Mouse (Mus musculus): ENCODE measurements at regions not wholly inside any gene's neighbourhood (a gene's known extent, or its start where the extent isn't known, plus 50 kb on each side); places are given as distances from the start of the nearest gene placed in this dataset.

- TF ChIP-seq POLR2A (IDR thresholded peaks at IDR 0.05; ENCODE audit: insufficient read length, low read depth): no peak
- TF ChIP-seq CEBPB (IDR thresholded peaks at IDR 0.05; ENCODE audit: insufficient read depth, poor library complexity, severe bottlenecking): no peak
- TF ChIP-seq REST (IDR thresholded peaks at IDR 0.05; ENCODE audit: insufficient read depth, insufficient read length): no peak
- TF ChIP-seq MAX (IDR thresholded peaks at IDR 0.05; ENCODE audit: low read depth): no peak
- no peak for TF ChIP-seq E2F4 (IDR thresholded peaks at IDR 0.05; ENCODE audit: insufficient read depth)
- TF ChIP-seq MYOD1 (IDR thresholded peaks at IDR 0.05; ENCODE audit: control insufficient read depth in 1 of 3, insufficient read length in 2 of 3, low read depth in 2 of 3): no peak
- no peak for TF ChIP-seq POLR2AphosphoS2 (IDR thresholded peaks at IDR 0.05; ENCODE audit: insufficient read length, low read depth)
- no peak for TF ChIP-seq MYOG (IDR thresholded peaks at IDR 0.05; ENCODE audit: control insufficient read depth in 1 of 3, insufficient read depth in 1 of 3, insufficient read length in 2 of 3, low read depth in 2 of 3)
Observed at GRCm38 (mm10) chr2:75758277-75758676, 53.8 kb upstream of the Nfe2l2 start.

Data from myocyte (in vitro differentiated cells).